Mouse (Mus musculus) gonadal fat pad, adult 2 months (tissue): ENCODE data around the gene Spc25. TPM values are rescaled to one million over a fixed set of nuclear protein-coding genes. Genes with fewer than 3 reads are reported as not detected.

ENCODE experiments used
- DNase-seq: peaks from one replicate; pipeline ENCODE4 v3.0.0-alpha.2; 2012; ENCODE audit warnings: low read depth
- polyA plus RNA-seq: library from polyadenylated mRNA; depleted of rRNA; stranded (reverse); fragments of >200 nt; gene quantifications from 2 replicates; pipeline ENCODE4 v1.2.3, GENCODE M21; 2012; rRNA removed

Spc25 gene
- polyA plus RNA-seq, 1 experiment: 1.1 TPM

DNA sequence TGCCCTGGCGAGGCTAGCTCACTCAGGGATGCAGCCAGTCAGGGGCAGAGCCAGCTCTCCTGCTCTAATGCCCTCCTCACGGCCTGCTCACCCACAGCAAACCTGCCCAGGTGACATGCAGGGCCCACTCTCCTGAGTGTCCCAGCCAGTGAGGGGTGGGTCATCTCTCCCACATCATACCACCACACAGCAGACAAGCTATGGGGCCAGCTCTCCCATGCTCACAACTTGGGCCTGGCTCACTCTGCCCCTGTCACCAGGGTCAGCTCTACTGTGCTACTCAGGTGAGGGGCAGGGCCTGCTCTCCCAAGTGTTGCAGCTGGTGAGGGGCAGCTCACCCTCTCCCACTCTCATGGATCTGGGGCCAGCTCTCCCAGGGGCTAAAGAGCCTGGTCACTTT is 18.0 kb downstream of the Spc25 start:
- DNase-seq: no peak

DNA sequence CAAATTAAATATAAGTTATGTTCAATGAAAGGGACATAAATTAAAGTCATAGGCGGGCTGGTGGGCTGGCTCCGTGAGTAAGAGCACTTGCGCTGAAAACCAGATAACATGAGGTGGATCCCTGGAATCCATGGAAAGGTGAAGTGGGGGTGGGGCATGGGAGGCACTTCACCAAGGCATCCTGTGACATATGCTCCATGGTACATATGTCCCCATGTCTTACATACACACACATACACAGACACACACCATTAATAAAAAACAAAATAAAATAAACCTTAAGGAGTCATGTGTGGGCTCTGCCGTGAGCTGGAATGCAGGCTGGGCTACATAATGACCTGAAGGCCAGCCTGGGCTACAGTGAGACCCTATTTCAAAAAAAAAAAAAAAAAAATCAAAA is 26.3 kb downstream of the Spc25 start:
- DNase-seq: no peak

DNA sequence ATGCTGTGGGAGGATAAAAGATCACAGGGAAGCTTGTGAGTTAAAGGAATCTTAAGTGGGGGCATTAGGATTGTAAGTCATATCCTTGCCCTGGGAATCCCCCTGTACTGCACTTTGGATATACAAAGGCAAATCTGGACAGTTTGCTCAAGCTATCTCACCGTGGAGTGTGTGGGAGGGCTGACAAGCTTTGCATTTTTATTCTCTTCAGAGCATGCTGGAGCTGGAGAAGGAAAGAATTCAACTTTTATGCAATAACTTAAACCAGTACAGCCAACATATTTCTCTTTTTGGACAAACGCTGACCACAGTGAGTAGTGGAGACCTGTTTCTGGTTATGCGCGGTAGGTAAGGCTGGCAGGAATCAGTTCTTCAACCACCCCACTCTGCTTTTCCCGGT is 30.7 kb downstream of the Spc25 start:
- no peak for DNase-seq

DNA sequence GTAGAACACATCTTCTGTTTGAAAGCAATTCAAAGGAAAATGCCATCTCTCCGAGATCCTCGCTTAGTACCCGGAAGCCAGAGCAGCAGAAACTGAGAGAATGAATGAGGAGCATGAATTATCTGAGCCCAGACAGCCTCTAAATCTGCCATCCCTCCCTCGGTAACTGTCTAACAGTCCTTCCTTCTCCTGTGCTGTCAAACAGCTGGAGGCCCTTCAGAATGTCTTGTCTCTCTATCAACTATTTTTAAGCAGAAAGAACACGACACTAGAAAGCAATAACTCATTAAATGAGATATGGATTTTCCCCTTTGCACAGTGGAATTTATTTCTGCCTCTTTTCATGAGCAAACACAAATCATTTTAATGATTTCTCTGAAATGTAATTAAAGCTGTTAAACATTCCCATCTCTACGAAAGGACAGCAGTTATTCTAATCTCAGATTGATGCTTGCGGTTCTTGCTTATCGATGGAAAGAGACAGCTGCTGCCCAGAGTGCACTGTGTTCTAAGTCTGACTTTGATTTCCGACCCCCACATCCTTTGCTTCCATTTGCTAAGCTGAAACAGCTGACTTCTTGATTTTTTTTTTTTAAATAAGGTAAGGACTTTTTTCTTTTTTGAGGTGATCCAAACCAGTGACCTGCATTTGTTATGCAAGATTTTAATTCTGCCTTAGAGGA is 35.5 kb downstream of the Spc25 start:
- no peak for DNase-seq

DNA sequence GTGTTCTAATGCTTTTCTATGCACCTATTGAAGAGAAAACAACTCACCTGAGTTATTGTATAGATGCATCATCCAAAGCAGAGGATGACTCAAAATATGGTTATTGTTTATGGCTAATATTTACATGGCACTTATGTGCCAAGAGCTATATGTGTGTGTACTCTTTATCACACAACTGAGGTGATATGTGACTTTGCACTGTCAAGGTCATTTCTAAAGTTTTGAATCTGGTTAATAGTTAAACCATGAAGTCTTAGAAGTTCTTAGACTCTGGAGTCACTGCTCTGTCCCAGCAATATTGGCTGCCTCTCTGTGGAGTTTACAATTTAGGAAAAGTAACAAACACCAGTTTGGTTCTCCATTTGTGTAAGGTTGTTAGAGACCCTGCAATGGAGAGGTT is 47.1 kb downstream of the Spc25 start:
- DNase-seq: no peak

DNA sequence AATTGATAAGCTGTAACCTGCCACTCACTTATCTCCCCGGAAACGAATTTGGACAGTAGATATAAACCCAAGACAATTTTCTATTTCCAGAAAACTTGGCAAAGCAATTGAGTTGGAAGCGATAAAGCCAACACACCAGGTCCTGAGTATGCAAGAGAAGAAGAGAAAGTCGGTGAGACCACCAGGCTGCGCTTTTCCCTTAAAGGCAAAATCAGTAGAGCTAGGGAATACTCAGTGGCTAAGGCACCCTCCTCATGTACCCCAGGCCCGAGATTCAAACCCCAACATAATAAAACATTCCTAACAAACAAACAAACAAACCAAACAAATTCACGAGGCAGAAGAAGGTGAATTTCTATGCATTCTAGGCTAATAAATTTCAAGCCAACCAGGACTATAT is 49.7 kb downstream of the Spc25 start:
- DNase-seq: no peak

DNA sequence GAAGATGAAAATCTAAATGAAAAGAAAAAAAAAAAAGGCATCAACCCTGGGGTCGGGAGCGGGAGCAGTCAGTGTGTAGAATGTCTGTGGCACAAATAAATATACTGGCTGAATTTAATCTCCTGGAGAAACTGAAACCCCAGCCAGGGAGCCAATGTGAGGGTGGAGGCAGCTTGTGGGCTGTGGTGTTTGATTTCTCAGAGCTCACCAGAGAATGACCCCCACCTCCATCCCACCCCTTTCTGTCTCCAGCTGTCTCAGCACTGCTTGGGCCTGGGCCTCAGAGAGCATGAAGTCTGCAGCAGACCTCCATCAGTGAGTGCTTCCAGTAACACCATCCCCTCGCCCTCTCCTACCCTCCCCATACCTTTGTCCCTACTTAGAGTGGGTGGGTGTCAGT is 50.1 kb downstream of the Spc25 start:
- no peak for DNase-seq

DNA sequence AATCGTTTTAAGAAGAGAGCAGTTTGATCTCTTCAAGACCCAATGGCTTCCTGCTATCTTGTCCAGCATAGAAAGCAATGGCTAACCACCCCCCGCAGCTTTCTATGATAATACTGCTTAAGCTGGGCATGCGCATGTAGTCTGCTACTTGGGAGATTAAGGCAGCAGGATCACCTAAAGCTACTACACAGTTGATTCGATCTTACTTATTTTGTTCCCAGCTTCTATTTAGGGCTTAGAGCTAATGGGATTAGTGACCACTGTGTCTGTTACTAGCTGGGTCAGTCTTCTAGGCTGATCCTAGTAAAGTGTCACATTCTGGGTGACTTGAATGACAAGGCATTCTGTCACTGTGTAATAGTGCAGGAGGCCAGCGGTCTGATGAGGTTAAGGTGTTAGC is 55.2 kb downstream of the Spc25 start:
- no peak for DNase-seq

DNA sequence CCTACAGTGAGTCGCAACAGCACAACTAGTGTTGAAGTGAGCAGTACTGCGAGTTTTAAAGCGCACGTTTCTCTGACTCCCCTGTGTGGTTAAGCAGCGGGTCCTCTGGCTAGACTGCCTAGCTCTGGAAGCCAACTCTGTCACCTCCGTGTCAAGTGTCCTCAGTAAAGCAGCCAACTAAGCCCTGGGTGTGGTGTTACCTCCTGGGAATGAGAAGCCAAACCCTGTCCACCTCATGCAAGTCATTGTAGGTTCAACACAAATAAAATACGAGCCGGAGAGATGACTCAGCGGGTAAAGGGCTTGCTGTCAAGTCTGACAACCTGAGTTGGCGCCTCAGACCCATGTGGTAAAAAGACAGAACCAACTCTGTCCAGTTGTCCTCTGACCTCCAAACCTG is 56.8 kb downstream of the Spc25 start:
- DNase-seq: no peak

DNA sequence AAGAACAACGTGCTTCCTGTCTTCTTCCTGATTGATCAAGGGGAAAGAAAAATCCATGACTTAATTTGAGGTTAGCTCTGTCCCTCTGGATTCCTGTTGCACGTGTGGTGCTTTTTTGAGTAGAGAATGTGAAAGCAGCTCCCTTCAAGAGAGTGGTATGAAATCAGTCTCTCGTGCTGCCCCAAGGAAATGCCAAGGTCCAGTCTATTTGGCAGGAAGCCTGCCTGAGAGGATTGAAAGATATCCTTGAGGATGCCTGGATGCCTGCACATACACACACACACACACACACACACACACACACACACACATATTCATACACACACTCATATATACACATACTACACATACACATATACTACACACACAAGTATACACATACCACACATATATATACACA is 57.3 kb downstream of the Spc25 start:
- DNase-seq: no peak

Other genes with a start within 250 kb of the Spc25 start
- 0.93 TPM in 2 replicates for gene Nostrin, start 70.4 kb downstream of the Spc25 start, polyA plus RNA-seq
- gene G6pc2, start 4.9 kb upstream of the Spc25 start, polyA plus RNA-seq: not detected in 2 replicates
- 0.33 TPM in 1 of 2 replicates, not detected in the other for gene Abcb11, start 136.4 kb upstream of the Spc25 start, polyA plus RNA-seq
- 0.25 and 0.35 TPM in 2 replicates for gene Dhrs9, start 174.3 kb upstream of the Spc25 start, polyA plus RNA-seq